Mouse (Mus musculus): ENCODE data around the gene Arpc1b. TPM values are rescaled to one million over a fixed set of nuclear protein-coding genes. Genes with fewer than 3 reads are reported as not detected.
A peak's percentile ranks its signal among the peaks of the same experiment; 100 is the strongest.
"Not testable (repeated sequence)": the region's sequence is repeated elsewhere in the genome, so short reads cannot be mapped to it uniquely, and the experiment has no call there.

The Arpc1b gene
- polyA plus RNA-seq, 1 experiment from 2014 or later = 82.4 TPM

GRCm38 (mm10) chr5:145089878-145090277 lies 24.1 kb upstream of the Arpc1b start:
- peaks cover 36% of the 10 kb centered on the region for H3K36me3 ChIP-seq
- no peaks in the 10 kb centered on the region for H3K9me3 ChIP-seq (replicated peaks)
- no peak overlapping the region for H3K27ac ChIP-seq (replicated peaks)
- H3K4me2 ChIP-seq = no peak overlapping the region
- H3K9ac ChIP-seq (replicated peaks) = no peak overlapping the region
- H3K4me1 ChIP-seq = peaks cover 21% of the 10 kb centered on the region
- no peaks in the 10 kb centered on the region for H3K27me3 ChIP-seq (replicated peaks)
- WGBS = 93% methylated on average over 3 of the region's 3 CpGs
- ATAC-seq (ENCODE audit: low FRiP score) = no peak
- no peak overlapping the region for H3K4me3 ChIP-seq (replicated peaks)

GRCm38 (mm10) chr5:145096195-145096594 lies 17.8 kb upstream of the Arpc1b start:
- H3K27ac ChIP-seq (replicated peaks) = no peak overlapping the region
- no peak overlapping the region for H3K4me2 ChIP-seq
- H3K9me3 ChIP-seq (replicated peaks) = no peaks in the 10 kb centered on the region
- H3K36me3 ChIP-seq = peaks cover 93% of the 10 kb centered on the region
- no peaks in the 10 kb centered on the region for H3K27me3 ChIP-seq (replicated peaks)
- H3K4me3 ChIP-seq (replicated peaks) = no peak overlapping the region
- H3K4me1 ChIP-seq = no peaks in the 10 kb centered on the region
- WGBS = 88% methylated on average over 4 of the region's 4 CpGs
- no peak overlapping the region for H3K9ac ChIP-seq (replicated peaks)
- no peak for ATAC-seq (ENCODE audit: low FRiP score)

GRCm38 (mm10) chr5:145098340-145098821 lies 15.6 kb upstream of the Arpc1b start:
- Histone ChIP-seq H3K4me1 (no peaks in the 10 kb centered on the region), H3K9ac (replicated peaks) (no peak overlapping the region), H3K27me3 (replicated peaks) (no peaks in the 10 kb centered on the region), H3K4me2 (no peak overlapping the region), H3K4me3 (replicated peaks) (no peak overlapping the region), H3K9me3 (replicated peaks) (no peaks in the 10 kb centered on the region), H3K27ac (replicated peaks) (no peak overlapping the region), H3K36me3 (peaks cover 92% of the 10 kb centered on the region)
- no peak for ATAC-seq (ENCODE audit: low FRiP score)
- 93% methylated on average over 10 of the region's 10 CpGs for whole genome bisulfite sequencing

- H3K9ac ChIP-seq (replicated peaks) = no peak overlapping the region
- no peaks in the 10 kb centered on the region for H3K9me3 ChIP-seq (replicated peaks)
- no peak overlapping the region for H3K27ac ChIP-seq (replicated peaks)
- H3K4me1 ChIP-seq = no peaks in the 10 kb centered on the region
- no peak overlapping the region for H3K4me2 ChIP-seq
- no peak overlapping the region for H3K4me3 ChIP-seq (replicated peaks)
- no peaks in the 10 kb centered on the region for H3K27me3 ChIP-seq (replicated peaks)
- no peak for ATAC-seq (ENCODE audit: low FRiP score)
- peaks cover 96% of the 10 kb centered on the region for H3K36me3 ChIP-seq
- 96% methylated on average over 9 of the region's 9 CpGs for WGBS
Observed at GRCm38 (mm10) chr5:145100960-145101359, 13.1 kb upstream of the Arpc1b start.

GRCm38 (mm10) chr5:145101451-145101850 lies 12.6 kb upstream of the Arpc1b start:
- not testable (repeated sequence) for ATAC-seq (ENCODE audit: low FRiP score); H3K4me3 ChIP-seq (replicated peaks); H3K9me3 ChIP-seq (replicated peaks); H3K27ac ChIP-seq (replicated peaks); H3K4me2 ChIP-seq; H3K27me3 ChIP-seq (replicated peaks); H3K4me1 ChIP-seq; H3K9ac ChIP-seq (replicated peaks)
- peaks cover 96% of the 10 kb centered on the region for H3K36me3 ChIP-seq
- 98% methylated on average over 11 of the region's 11 CpGs for WGBS

GRCm38 (mm10) chr5:145102706-145103105 lies 11.3 kb upstream of the Arpc1b start:
- peaks cover 95% of the 10 kb centered on the region for H3K36me3 ChIP-seq
- no peaks in the 10 kb centered on the region for H3K9me3 ChIP-seq (replicated peaks)
- H3K4me3 ChIP-seq (replicated peaks) = no peak overlapping the region
- H3K4me2 ChIP-seq = no peak overlapping the region
- no peak overlapping the region for H3K27ac ChIP-seq (replicated peaks)
- 87% methylated on average over 4 of the region's 4 CpGs for WGBS
- ATAC-seq (ENCODE audit: low FRiP score) = no peak
- no peaks in the 10 kb centered on the region for H3K27me3 ChIP-seq (replicated peaks)
- H3K4me1 ChIP-seq = no peaks in the 10 kb centered on the region
- H3K9ac ChIP-seq (replicated peaks) = no peak overlapping the region

- Histone ChIP-seq H3K36me3 (peaks cover 93% of the 10 kb centered on the region), H3K4me3 (replicated peaks) (no peak overlapping the region), H3K4me1 (no peaks in the 10 kb centered on the region), H3K9ac (replicated peaks) (no peak overlapping the region), H3K4me2 (no peak overlapping the region), H3K9me3 (replicated peaks) (no peaks in the 10 kb centered on the region), H3K27ac (replicated peaks) (no peak overlapping the region), H3K27me3 (replicated peaks) (no peaks in the 10 kb centered on the region)
- WGBS = 81% methylated on average over 9 of the region's 9 CpGs
- 0 out of 2 replicates have a peak, but pooled peaks have one; percentile 57 for ATAC-seq (ENCODE audit: low FRiP score)
Observed at GRCm38 (mm10) chr5:145104328-145104727, 9.7 kb upstream of the Arpc1b start.

GRCm38 (mm10) chr5:145105694-145106275 lies 8.2 kb upstream of the Arpc1b start:
- H3K27ac ChIP-seq (replicated peaks) = no peak overlapping the region
- no peak for ATAC-seq (ENCODE audit: low FRiP score)
- no peak overlapping the region for H3K4me3 ChIP-seq (replicated peaks)
- H3K4me1 ChIP-seq = no peaks in the 10 kb centered on the region
- peaks cover 94% of the 10 kb centered on the region for H3K36me3 ChIP-seq
- H3K27me3 ChIP-seq (replicated peaks) = no peaks in the 10 kb centered on the region
- H3K9ac ChIP-seq (replicated peaks) = no peak overlapping the region
- H3K4me2 ChIP-seq = no peak overlapping the region
- no peaks in the 10 kb centered on the region for H3K9me3 ChIP-seq (replicated peaks)
- WGBS = 94% methylated on average over 9 of the region's 9 CpGs

- peaks cover 57% of the 10 kb centered on the region for H3K36me3 ChIP-seq
Observed at GRCm38 (mm10) chr5:145110401-145110800, 3.6 kb upstream of the Arpc1b start.

GRCm38 (mm10) chr5:145112566-145112965 lies 1.4 kb upstream of the Arpc1b start:
- WGBS = 75% methylated on average over 8 of the region's 8 CpGs
- Histone ChIP-seq H3K4me2 (no peak overlapping the region), H3K27ac (replicated peaks) (no peak overlapping the region), H3K36me3 (peaks cover 36% of the 10 kb centered on the region), H3K27me3 (replicated peaks) (peaks cover 20% of the 10 kb centered on the region), H3K4me1 (peaks cover 17% of the 10 kb centered on the region), H3K9ac (replicated peaks) (no peak overlapping the region), H3K9me3 (replicated peaks) (no peaks in the 10 kb centered on the region), H3K4me3 (replicated peaks) (no peak overlapping the region)
- ATAC-seq (ENCODE audit: low FRiP score) = no peak

More at GRCm38 (mm10) chr5:145110401-145110800, 3.6 kb upstream of the Arpc1b start:
- Histone ChIP-seq H3K27me3 (replicated peaks) (peaks cover 15% of the 10 kb centered on the region), H3K4me1 (peaks cover 14% of the 10 kb centered on the region), H3K9me3 (replicated peaks) (no peaks in the 10 kb centered on the region), H3K9ac (replicated peaks) (no peak overlapping the region), H3K27ac (replicated peaks) (no peak overlapping the region), H3K4me3 (replicated peaks) (no peak overlapping the region), H3K4me2 (no peak overlapping the region)
- no peak for ATAC-seq (ENCODE audit: low FRiP score)
- WGBS = 90% methylated on average over 6 of the region's 6 CpGs

- no peak for ATAC-seq (ENCODE audit: low FRiP score)
- no peaks in the 10 kb centered on the region for H3K9me3 ChIP-seq (replicated peaks)
- peaks cover 28% of the 10 kb centered on the region for H3K36me3 ChIP-seq
- peak overlapping the region; percentile 41; the same call in 1 of the 2 replicates for H3K4me3 ChIP-seq (replicated peaks)
- peaks cover 20% of the 10 kb centered on the region for H3K27me3 ChIP-seq (replicated peaks)
- no peak overlapping the region for H3K9ac ChIP-seq (replicated peaks)
- H3K4me1 ChIP-seq = peaks cover 17% of the 10 kb centered on the region
- peak overlapping the region; percentile 60 for H3K4me2 ChIP-seq
- no peak overlapping the region for H3K27ac ChIP-seq (replicated peaks)
- WGBS = 42% methylated on average over 2 of the region's 2 CpGs
Observed at GRCm38 (mm10) chr5:145113416-145113815, 599 bp upstream of the Arpc1b start.

- Histone ChIP-seq H3K4me2 (peak overlapping the region; percentile 60), H3K36me3 (peaks cover 15% of the 10 kb centered on the region), H3K9ac (replicated peaks) (peak overlapping the region; percentile 36), H3K9me3 (replicated peaks) (no peaks in the 10 kb centered on the region), H3K27ac (replicated peaks) (no peak overlapping the region), H3K27me3 (replicated peaks) (peaks cover 20% of the 10 kb centered on the region), H3K4me3 (replicated peaks) (peak overlapping the region; percentile 41), H3K4me1 (peaks cover 17% of the 10 kb centered on the region)
- ATAC-seq (ENCODE audit: low FRiP score) = no peak
- WGBS = 15% methylated on average over 40 of the region's 40 CpGs
Observed at GRCm38 (mm10) chr5:145114606-145115473, 825 bp downstream of the Arpc1b start.
